Mouse (Mus musculus): ENCODE results near the gene Ankrd13a. TPM values are rescaled to one million over a fixed set of nuclear protein-coding genes. Genes with fewer than 3 reads are reported as not detected.
A peak's percentile ranks its signal among the peaks of the same experiment; 100 is the strongest.

The Ankrd13a gene
- total RNA-seq (2015; ENCODE audit: low replicate concordance) (113 and 121 TPM in 2 replicates), total RNA-seq (2017; ENCODE audit: low replicate concordance) (124 and 147 TPM in 2 replicates)

- peak; percentile 78 for ATAC-seq (replicated peaks; ENCODE audit: low FRiP score, poor library complexity, severe bottlenecking)
Observed at GRCm38 (mm10) chr5:114774403-114775051, at the start of gene Ankrd13a. Ankrd13a (plus strand) TSS chr5:114774677.

- ATAC-seq (replicated peaks; ENCODE audit: low FRiP score, poor library complexity, severe bottlenecking) = no peak
Observed at GRCm38 (mm10) chr5:114728160-114728559, 46.3 kb upstream of the Ankrd13a start.

- ATAC-seq (replicated peaks; ENCODE audit: low FRiP score, poor library complexity, severe bottlenecking) = no peak
Observed at GRCm38 (mm10) chr5:114730129-114730528, 44.3 kb upstream of the Ankrd13a start.

GRCm38 (mm10) chr5:114731498-114731897 is 43.0 kb upstream of the Ankrd13a start:
- no peak for ATAC-seq (replicated peaks; ENCODE audit: low FRiP score, poor library complexity, severe bottlenecking)

- ATAC-seq (replicated peaks; ENCODE audit: low FRiP score, poor library complexity, severe bottlenecking) = no peak
Observed at GRCm38 (mm10) chr5:114731969-114732368, 42.5 kb upstream of the Ankrd13a start.

GRCm38 (mm10) chr5:114733606-114734005 is 40.9 kb upstream of the Ankrd13a start:
- ATAC-seq (replicated peaks; ENCODE audit: low FRiP score, poor library complexity, severe bottlenecking) = no peak

GRCm38 (mm10) chr5:114737090-114737887 is 37.2 kb upstream of the Ankrd13a start:
- no peak for ATAC-seq (replicated peaks; ENCODE audit: low FRiP score, poor library complexity, severe bottlenecking)

- ATAC-seq (replicated peaks; ENCODE audit: low FRiP score, poor library complexity, severe bottlenecking) = no peak
Observed at GRCm38 (mm10) chr5:114738707-114739241, 35.7 kb upstream of the Ankrd13a start.

GRCm38 (mm10) chr5:114740595-114740994 is 33.9 kb upstream of the Ankrd13a start:
- ATAC-seq (replicated peaks; ENCODE audit: low FRiP score, poor library complexity, severe bottlenecking) = no peak

- ATAC-seq (replicated peaks; ENCODE audit: low FRiP score, poor library complexity, severe bottlenecking) = no peak
Observed at GRCm38 (mm10) chr5:114742572-114742971, 31.9 kb upstream of the Ankrd13a start.

GRCm38 (mm10) chr5:114742998-114743696 is 31.3 kb upstream of the Ankrd13a start:
- ATAC-seq (replicated peaks; ENCODE audit: low FRiP score, poor library complexity, severe bottlenecking) = no peak

GRCm38 (mm10) chr5:114743697-114744090 is 30.8 kb upstream of the Ankrd13a start:
- ATAC-seq (replicated peaks; ENCODE audit: low FRiP score, poor library complexity, severe bottlenecking) = no peak

- no peak for ATAC-seq (replicated peaks; ENCODE audit: low FRiP score, poor library complexity, severe bottlenecking)
Observed at GRCm38 (mm10) chr5:114745581-114745980, 28.9 kb upstream of the Ankrd13a start.

GRCm38 (mm10) chr5:114746886-114747285 is 27.6 kb upstream of the Ankrd13a start:
- ATAC-seq (replicated peaks; ENCODE audit: low FRiP score, poor library complexity, severe bottlenecking) = no peak

- no peak for ATAC-seq (replicated peaks; ENCODE audit: low FRiP score, poor library complexity, severe bottlenecking)
Observed at GRCm38 (mm10) chr5:114747521-114747920, 27.0 kb upstream of the Ankrd13a start.

- no peak for ATAC-seq (replicated peaks; ENCODE audit: low FRiP score, poor library complexity, severe bottlenecking)
Observed at GRCm38 (mm10) chr5:114750325-114750724, 24.2 kb upstream of the Ankrd13a start.

GRCm38 (mm10) chr5:114752397-114752796 is 22.1 kb upstream of the Ankrd13a start:
- ATAC-seq (replicated peaks; ENCODE audit: low FRiP score, poor library complexity, severe bottlenecking) = no peak

- ATAC-seq (replicated peaks; ENCODE audit: low FRiP score, poor library complexity, severe bottlenecking) = no peak
Observed at GRCm38 (mm10) chr5:114753384-114753783, 21.1 kb upstream of the Ankrd13a start.

- ATAC-seq (replicated peaks; ENCODE audit: low FRiP score, poor library complexity, severe bottlenecking) = no peak
Observed at GRCm38 (mm10) chr5:114759536-114760090, 14.9 kb upstream of the Ankrd13a start.

GRCm38 (mm10) chr5:114761980-114762379 is 12.5 kb upstream of the Ankrd13a start:
- no peak for ATAC-seq (replicated peaks; ENCODE audit: low FRiP score, poor library complexity, severe bottlenecking)
